Mouse (Mus musculus): Measurements from ENCODE around the gene Samd8. TPM values are rescaled to one million over a fixed set of nuclear protein-coding genes. Genes with fewer than 3 reads are reported as not detected.

Gene Samd8
- polyA plus RNA-seq, 1 experiment = 4.4 TPM

- Histone ChIP-seq H3K4me3 (ENCODE audit: extremely low read depth, insufficient read depth, insufficient read length) (no peak overlapping the region), H3K4me1 (ENCODE audit: control insufficient read depth, insufficient read depth, insufficient read length) (peaks cover 2% of the 10 kb centered on the region; the same call in 1 of the 2 replicates), H3K27me3 (ENCODE audit: control insufficient read depth, insufficient read depth, low read length) (no peaks in the 10 kb centered on the region), H3K27ac (ENCODE audit: insufficient read depth, low read length) (no peak overlapping the region), H3K36me3 (ENCODE audit: control insufficient read depth, insufficient read depth, low read length) (no peaks in the 10 kb centered on the region)
- no peak for DNase-seq (ENCODE audit: low read depth in 1 of 2, low spot score in 2 of 2)
- WGBS = 54% methylated on average over 5 of the region's 5 CpGs
- no peak for TF ChIP-seq POLR2A (IDR thresholded peaks at IDR 0.05; ENCODE audit: low read depth, low read length)
- TF ChIP-seq CTCF (IDR thresholded peaks at IDR 0.05; ENCODE audit: extremely low read depth, insufficient read depth, insufficient read length, insufficient replicate concordance) = no peak
Measured at GRCm38 (mm10) chr14:21745149-21745548, 5.2 kb upstream of the Samd8 start.

- TF ChIP-seq POLR2A (IDR thresholded peaks at IDR 0.05; ENCODE audit: low read depth, low read length) (no peak), CTCF (IDR thresholded peaks at IDR 0.05; ENCODE audit: extremely low read depth, insufficient read depth, insufficient read length, insufficient replicate concordance) (no peak)
- Histone ChIP-seq H3K27me3 (ENCODE audit: control insufficient read depth, insufficient read depth, low read length) (no peaks in the 10 kb centered on the region), H3K27ac (ENCODE audit: insufficient read depth, low read length) (no peak overlapping the region), H3K36me3 (ENCODE audit: control insufficient read depth, insufficient read depth, low read length) (no peaks in the 10 kb centered on the region), H3K4me3 (ENCODE audit: extremely low read depth, insufficient read depth, insufficient read length) (no peak overlapping the region), H3K4me1 (ENCODE audit: control insufficient read depth, insufficient read depth, insufficient read length) (peaks cover 3% of the 10 kb centered on the region; the same call in 1 of the 2 replicates)
- 90% methylated on average over 8 of the region's 8 CpGs for WGBS
- DNase-seq (ENCODE audit: low read depth in 1 of 2, low spot score in 2 of 2) = no peak
Measured at GRCm38 (mm10) chr14:21746251-21746650, 4.1 kb upstream of the Samd8 start.

- DNase-seq (ENCODE audit: low read depth in 1 of 2, low spot score in 2 of 2) = no peak
- no peak for TF ChIP-seq CTCF (IDR thresholded peaks at IDR 0.05; ENCODE audit: extremely low read depth, insufficient read depth, insufficient read length, insufficient replicate concordance)
- TF ChIP-seq POLR2A (IDR thresholded peaks at IDR 0.05; ENCODE audit: low read depth, low read length) = no peak
- WGBS = 94% methylated on average over 2 of the region's 2 CpGs
- H3K36me3 ChIP-seq (ENCODE audit: control insufficient read depth, insufficient read depth, low read length) = no peaks in the 10 kb centered on the region
- peaks cover 3% of the 10 kb centered on the region; the same call in 1 of the 2 replicates for H3K4me1 ChIP-seq (ENCODE audit: control insufficient read depth, insufficient read depth, insufficient read length)
- H3K4me3 ChIP-seq (ENCODE audit: extremely low read depth, insufficient read depth, insufficient read length) = no peak overlapping the region
- H3K27me3 ChIP-seq (ENCODE audit: control insufficient read depth, insufficient read depth, low read length) = no peaks in the 10 kb centered on the region
- no peak overlapping the region for H3K27ac ChIP-seq (ENCODE audit: insufficient read depth, low read length)
Measured at GRCm38 (mm10) chr14:21746846-21747245, 3.5 kb upstream of the Samd8 start.

GRCm38 (mm10) chr14:21747436-21748141, 2.7 kb upstream of the Samd8 start:
- 67% methylated on average over 14 of the region's 14 CpGs for WGBS
- DNase-seq (ENCODE audit: low read depth in 1 of 2, low spot score in 2 of 2) = no peak
- Histone ChIP-seq H3K4me3 (ENCODE audit: extremely low read depth, insufficient read depth, insufficient read length) (no peak overlapping the region), H3K27me3 (ENCODE audit: control insufficient read depth, insufficient read depth, low read length) (no peaks in the 10 kb centered on the region), H3K27ac (ENCODE audit: insufficient read depth, low read length) (no peak overlapping the region), H3K36me3 (ENCODE audit: control insufficient read depth, insufficient read depth, low read length) (no peaks in the 10 kb centered on the region), H3K4me1 (ENCODE audit: control insufficient read depth, insufficient read depth, insufficient read length) (peaks cover 3% of the 10 kb centered on the region; the same call in 1 of the 2 replicates)
- TF ChIP-seq POLR2A (IDR thresholded peaks at IDR 0.05; ENCODE audit: low read depth, low read length) (no peak), CTCF (IDR thresholded peaks at IDR 0.05; ENCODE audit: extremely low read depth, insufficient read depth, insufficient read length, insufficient replicate concordance) (no peak)

- no peak for DNase-seq (ENCODE audit: low read depth in 1 of 2, low spot score in 2 of 2)
- H3K4me3 ChIP-seq (ENCODE audit: extremely low read depth, insufficient read depth, insufficient read length) = no peak overlapping the region
- TF ChIP-seq POLR2A (IDR thresholded peaks at IDR 0.05; ENCODE audit: low read depth, low read length) = no peak
- no peak for TF ChIP-seq CTCF (IDR thresholded peaks at IDR 0.05; ENCODE audit: extremely low read depth, insufficient read depth, insufficient read length, insufficient replicate concordance)
- H3K4me1 ChIP-seq (ENCODE audit: control insufficient read depth, insufficient read depth, insufficient read length) = peaks cover 3% of the 10 kb centered on the region; the same call in 1 of the 2 replicates
- H3K27me3 ChIP-seq (ENCODE audit: control insufficient read depth, insufficient read depth, low read length) = no peaks in the 10 kb centered on the region
- WGBS = 44% methylated on average over 15 of the region's 15 CpGs
- H3K36me3 ChIP-seq (ENCODE audit: control insufficient read depth, insufficient read depth, low read length) = no peaks in the 10 kb centered on the region
- no peak overlapping the region for H3K27ac ChIP-seq (ENCODE audit: insufficient read depth, low read length)
Measured at GRCm38 (mm10) chr14:21748142-21748870, 2.0 kb upstream of the Samd8 start.

DNA sequence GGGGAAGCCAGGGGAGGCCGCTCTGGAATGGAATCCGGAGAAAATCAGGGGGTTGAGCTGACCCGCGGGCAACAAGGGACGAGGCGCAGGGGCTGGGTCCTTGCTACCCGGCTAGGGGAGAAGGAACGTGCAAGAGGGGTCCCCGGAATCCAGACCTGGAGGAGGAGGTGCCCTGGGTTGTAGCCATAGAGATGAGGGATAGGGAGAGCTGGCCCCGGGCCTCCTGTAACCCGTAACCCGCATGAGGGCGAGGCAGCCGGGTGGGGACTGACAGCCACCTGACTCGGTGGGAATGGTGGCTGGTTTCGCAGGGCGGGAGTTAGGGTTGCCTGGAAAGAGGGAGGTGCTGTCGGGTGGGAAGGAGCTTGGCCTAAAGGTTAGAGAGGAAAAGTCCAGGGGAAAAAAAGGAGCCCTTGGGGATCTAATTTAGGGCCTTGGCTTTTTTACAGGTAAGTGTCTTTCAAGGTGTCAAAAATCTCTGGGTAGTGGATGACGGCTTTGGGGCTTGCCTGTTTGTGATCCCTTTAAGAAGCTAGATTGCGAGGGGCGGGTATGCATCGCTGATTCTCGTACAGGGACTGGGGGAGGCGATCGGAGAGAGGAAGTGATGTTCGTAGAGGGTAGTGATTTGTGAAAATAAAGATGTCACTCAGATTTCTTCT, 681 bp downstream of the Samd8 start, which contains the start of gene Dusp13:
TSS of gene Dusp13 (minus strand) at position 301 of the 662 bp plus-strand sequence.
- H3K4me3 ChIP-seq (ENCODE audit: extremely low read depth, insufficient read depth, insufficient read length) = peak within 1 kb of the TSS; percentile 97
- TF ChIP-seq CTCF (IDR thresholded peaks at IDR 0.05; ENCODE audit: extremely low read depth, insufficient read depth, insufficient read length, insufficient replicate concordance) (no peak), POLR2A (IDR thresholded peaks at IDR 0.05; ENCODE audit: low read depth, low read length) (no peak)
- H3K36me3 ChIP-seq (ENCODE audit: control insufficient read depth, insufficient read depth, low read length) = no peaks in the 10 kb centered on the region
- no peaks in the 10 kb centered on the region for H3K27me3 ChIP-seq (ENCODE audit: control insufficient read depth, insufficient read depth, low read length)
- WGBS = 1% methylated on average over 26 of the region's 26 CpGs
- peak within 1 kb of the TSS; percentile 83 for H3K27ac ChIP-seq (ENCODE audit: insufficient read depth, low read length)
- peak; percentile 43 to 56 for DNase-seq (ENCODE audit: low read depth in 1 of 2, low spot score in 2 of 2)
- H3K4me1 ChIP-seq (ENCODE audit: control insufficient read depth, insufficient read depth, insufficient read length) = peaks cover 3% of the 10 kb centered on the region; the same call in 1 of the 2 replicates
